Mouse (Mus musculus) heart, postnatal 10 days (tissue): Measurements from ENCODE around the gene Tle6. TPM values are rescaled to one million over a fixed set of nuclear protein-coding genes. Genes with fewer than 3 reads are reported as not detected.

ENCODE experiments used
- DNase-seq, 2 experiments: peaks; one replicate each; pipeline ENCODE4 v3.0.0; 2021
- intact Hi-C: fragments of 180-260 bp; cut with DNase I; formaldehyde crosslinking; loops from one replicate; pipeline ENCODE4 v1.15.1; 2025
- total RNA-seq, 2 experiments: library from RNA; stranded (reverse); gene quantifications; 2 replicates each; pipeline ENCODE4 v1.2.3; 2021

Tle6 gene
- total RNA-seq, 2 experiments from 2014 or later: 10.2 to 11.1 TPM

GRCm38 (mm10) chr10:81626101-81626993, 25.5 kb upstream of the Tle6 start:
- no peak for DNase-seq
- intact Hi-C loops: no loop called here

GRCm38 (mm10) chr10:81623441-81623840, 22.6 kb upstream of the Tle6 start:
- intact Hi-C loops: loop anchor here (5.0 kb wide), 1 partner anchor 549 kb away; no protein-coding TSS in a partner anchor
- no peak for DNase-seq

GRCm38 (mm10) chr10:81620786-81621185, 19.9 kb upstream of the Tle6 start:
- intact Hi-C loops: loop anchor here (5.0 kb wide), 1 partner anchor 552 kb away; no protein-coding TSS in a partner anchor

GRCm38 (mm10) chr10:81619976-81620375, 19.1 kb upstream of the Tle6 start:
- no peak for DNase-seq
- intact Hi-C loops: loop anchor here (5.0 kb wide), 1 partner anchor 552 kb away; no protein-coding TSS in a partner anchor

More at GRCm38 (mm10) chr10:81620786-81621185, 19.9 kb upstream of the Tle6 start:
- no peak for DNase-seq

- intact Hi-C loops: no loop called here
These were observed 14.6 kb upstream of the Tle6 start for GRCm38 (mm10) chr10:81615486-81615885.

GRCm38 (mm10) chr10:81612779-81613178, 11.9 kb upstream of the Tle6 start:
- no peak for DNase-seq
- intact Hi-C loops: no loop called here

More at GRCm38 (mm10) chr10:81615486-81615885, 14.6 kb upstream of the Tle6 start:
- no peak for DNase-seq

GRCm38 (mm10) chr10:81608308-81608707, 7.4 kb upstream of the Tle6 start:
- intact Hi-C loops: loop anchor here (5.0 to 10.0 kb wide), 2 partner anchors 54 to 564 kb away; partner anchors contain the start of gene Aes
- no peak for DNase-seq

GRCm38 (mm10) chr10:81605974-81606751, 5.3 kb upstream of the Tle6 start, which contains the start of gene BC025920:
TSS of gene BC025920 (plus strand) at chr10:81606270.
- intact Hi-C loops: loop anchor here (2.0 to 10.0 kb wide), 3 partner anchors 51 to 566 kb away; partner anchors contain the start of gene Aes
- DNase-seq: peak; percentile 97

GRCm38 (mm10) chr10:81605666-81605973, 4.7 kb upstream of the Tle6 start:
- no peak for DNase-seq
- intact Hi-C loops: loop anchor here (2.0 to 10.0 kb wide), 3 partner anchors 51 to 567 kb away; partner anchors contain the start of gene Aes

- intact Hi-C loops: loop anchor here (2.0 to 10.0 kb wide), 3 partner anchors 50 to 567 kb away; partner anchors contain the start of gene Aes
- peak; percentile 92 to 95 for DNase-seq
These were observed 4.2 kb upstream of the Tle6 start for GRCm38 (mm10) chr10:81604968-81605665.

- no peak for DNase-seq
- intact Hi-C loops: loop anchor here (2.0 to 10.0 kb wide), 2 partner anchors 49 to 101 kb away; partner anchors contain the start of gene Aes
These were observed 3.4 kb upstream of the Tle6 start for GRCm38 (mm10) chr10:81604019-81604967.

GRCm38 (mm10) chr10:81602741-81603151, 1.9 kb upstream of the Tle6 start:
- peak; percentile 41 to 51 for DNase-seq
- intact Hi-C loops: loop anchor here (10.0 kb wide), 1 partner anchor 48 kb away; the partner anchor contains the start of gene Aes

GRCm38 (mm10) chr10:81601396-81601905, 578 bp upstream of the Tle6 start:
- no peak for DNase-seq
- intact Hi-C loops: loop anchor here (10.0 kb wide), 1 partner anchor 47 kb away; the partner anchor contains the start of gene Aes

GRCm38 (mm10) chr10:81600096-81600495, 777 bp downstream of the Tle6 start:
- intact Hi-C loops: loop anchor here (10.0 kb wide), 1 partner anchor 45 kb away; the partner anchor contains the start of gene Aes
- no peak for DNase-seq

- no peak for DNase-seq
- intact Hi-C loops: loop anchor here (2.0 to 10.0 kb wide), 2 partner anchors 27 to 45 kb away; partner anchors contain the start of gene Aes
These were observed 1.2 kb downstream of the Tle6 start for GRCm38 (mm10) chr10:81599630-81600029.

GRCm38 (mm10) chr10:81598871-81599270, 2.0 kb downstream of the Tle6 start:
- intact Hi-C loops: loop anchor here (2.0 kb wide), 1 partner anchor 26 kb away; no protein-coding TSS in a partner anchor
- DNase-seq: no peak

GRCm38 (mm10) chr10:81598342-81598741, 2.5 kb downstream of the Tle6 start:
- intact Hi-C loops: loop anchor here (2.0 kb wide), 1 partner anchor 26 kb away; no protein-coding TSS in a partner anchor
- no peak for DNase-seq
